Mouse (Mus musculus) layer of hippocampus, adult 2 months (tissue): ENCODE data around the gene Ifngr1. TPM values are rescaled to one million over a fixed set of nuclear protein-coding genes. Genes with fewer than 3 reads are reported as not detected.

ENCODE experiments used
- DNase-seq, 2 experiments: peaks; one replicate each; pipeline ENCODE4 v3.0.0; 2022; ENCODE audit warnings: low spot score in 2 of 2
- H3K27ac ChIP-seq: fragments of 200-600 bp; 2 replicates; pipeline ENCODE4 v1.8.1; 2022
- H3K4me3 ChIP-seq: fragments of 200-600 bp; 2 replicates; pipeline ENCODE4 v1.8.1; 2022; ENCODE audit warnings: mild to moderate bottlenecking
- CTCF ChIP-seq: fragments of 200-600 bp; conservative IDR thresholded peaks from 2 replicates; pipeline ENCODE4 v1.8.1; 2022; ENCODE audit warnings: antibody characterized with exemption, mild to moderate bottlenecking, moderate library complexity
- long read RNA-seq, 2 experiments: library from polyadenylated mRNA; stranded (forward); transcript quantifications; one replicate each; pipeline ENCODE4 v2.0.0; 2021; ENCODE audit warnings: borderline mapping rate in 2 of 2
- total RNA-seq, 2 experiments: library from RNA; stranded (reverse); gene quantifications; 2 replicates each; pipeline ENCODE4 v1.2.3; 2021

Gene Ifngr1
- total RNA-seq, result 10 to 100 TPM; 17.9 to 21.6 TPM
- long read RNA-seq, experiment 1, transcript Ifngr1-201 (7 exons, 2,112 nt), result major isoform, 21 of 23 reads
- long read RNA-seq, experiment 1, partial matches to known transcripts, result 0 of 23 reads
- long read RNA-seq, experiment 1, other reads (novel, unspliced or antisense), result 1 of 23 reads
- long read RNA-seq, experiment 2, transcript Ifngr1-201 (7 exons, 2,112 nt), result major isoform, 30 of 32 reads
- long read RNA-seq, experiment 2, partial matches to known transcripts, result 1 of 32 reads
- long read RNA-seq, experiment 2, other reads (novel, unspliced or antisense), result 0 of 32 reads

DNA sequence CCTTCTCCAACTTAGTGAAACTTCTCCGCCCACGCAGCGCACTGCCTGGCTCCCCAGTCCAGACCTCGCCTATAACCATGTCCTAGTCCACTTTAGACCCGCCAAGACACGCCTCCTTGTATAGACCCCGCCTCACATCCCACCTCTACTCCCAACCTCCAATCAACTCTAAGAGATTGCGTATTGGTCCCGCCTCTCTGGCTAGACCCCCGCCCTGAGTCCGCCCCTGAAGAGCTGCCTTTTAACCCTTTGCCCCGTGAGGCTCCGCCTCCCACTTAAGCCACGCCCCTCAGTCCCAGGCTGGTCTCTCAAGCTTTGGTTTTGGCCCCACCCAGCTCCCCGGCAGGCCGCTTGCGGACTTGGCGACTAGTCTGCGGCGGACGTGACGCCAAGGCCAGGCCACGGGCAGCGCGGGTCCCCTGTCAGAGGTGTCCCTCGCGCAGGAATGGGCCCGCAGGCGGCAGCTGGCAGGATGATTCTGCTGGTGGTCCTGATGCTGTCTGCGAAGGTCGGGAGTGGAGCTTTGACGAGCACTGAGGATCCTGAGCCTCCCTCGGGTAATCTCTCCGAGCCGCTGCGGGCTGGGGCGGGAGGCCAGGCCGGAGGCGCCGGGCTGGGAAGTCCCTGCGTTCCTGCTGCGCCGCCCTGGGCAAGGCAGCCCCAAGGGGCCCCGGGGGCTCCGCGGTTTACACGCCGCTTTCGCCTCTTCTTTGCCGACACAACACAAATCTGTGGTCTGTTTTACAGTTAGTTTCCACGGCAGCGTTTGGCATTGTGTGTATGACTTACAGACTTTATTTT, at the start of gene Ifngr1:
Gene Ifngr1, plus strand, starts transcription at position 309 of the 801 bp plus-strand sequence.
- DNase-seq, result peak; percentile 92 to 96
- Histone ChIP-seq H3K27ac (peak within 1 kb of the TSS; percentile 82), H3K4me3 (peak within 1 kb of the TSS; percentile 91)
- 0 out of 2 replicates have a peak, but pooled peaks have one; percentile 4 for TF ChIP-seq CTCF

DNA sequence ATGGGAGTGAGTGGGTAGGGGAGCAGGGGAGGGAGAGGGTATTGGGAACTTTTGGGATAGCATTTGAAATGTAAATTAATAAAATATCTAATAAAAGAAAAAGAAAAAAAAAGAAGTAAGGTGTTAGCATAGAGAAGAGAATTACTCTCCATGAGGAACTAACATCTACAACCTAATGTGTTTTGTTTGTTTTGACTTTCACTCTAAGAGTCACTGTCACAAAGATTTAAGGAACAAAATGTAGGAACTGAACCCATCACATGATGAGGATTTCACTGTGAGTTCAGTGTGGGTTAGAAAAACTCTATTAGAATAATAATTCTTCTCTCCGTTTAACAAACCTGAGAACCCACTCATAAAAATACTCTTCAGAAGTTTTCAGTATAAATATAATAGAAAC, 44.9 kb upstream of the Ifngr1 start:
- DNase-seq, result no peak
- no peak for TF ChIP-seq CTCF
- H3K4me3 ChIP-seq, result no peak overlapping the region
- H3K27ac ChIP-seq, result no peak overlapping the region

DNA sequence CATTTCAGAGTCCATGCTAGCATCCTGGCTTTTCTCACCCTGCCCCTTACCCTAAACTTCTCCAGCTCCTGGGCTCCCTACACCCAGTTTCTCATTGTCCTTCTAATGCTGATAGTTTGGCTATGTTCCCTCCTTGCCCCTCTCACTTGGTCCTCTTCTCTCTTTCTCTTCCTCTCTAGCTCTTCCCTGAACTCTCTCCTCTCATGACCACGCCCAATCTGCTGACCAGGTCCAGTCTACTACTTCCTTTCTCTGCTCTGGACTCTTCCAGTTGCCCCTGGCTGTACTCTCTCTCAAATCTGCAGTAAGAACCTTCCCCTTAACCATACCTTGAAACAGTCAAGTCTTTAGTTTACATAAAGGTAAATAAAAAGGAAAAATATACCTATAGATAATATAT, 43.7 kb upstream of the Ifngr1 start:
- DNase-seq, result no peak
- TF ChIP-seq CTCF, result no peak
- no peak overlapping the region; the same call in 1 of the 2 replicates for H3K27ac ChIP-seq

DNA sequence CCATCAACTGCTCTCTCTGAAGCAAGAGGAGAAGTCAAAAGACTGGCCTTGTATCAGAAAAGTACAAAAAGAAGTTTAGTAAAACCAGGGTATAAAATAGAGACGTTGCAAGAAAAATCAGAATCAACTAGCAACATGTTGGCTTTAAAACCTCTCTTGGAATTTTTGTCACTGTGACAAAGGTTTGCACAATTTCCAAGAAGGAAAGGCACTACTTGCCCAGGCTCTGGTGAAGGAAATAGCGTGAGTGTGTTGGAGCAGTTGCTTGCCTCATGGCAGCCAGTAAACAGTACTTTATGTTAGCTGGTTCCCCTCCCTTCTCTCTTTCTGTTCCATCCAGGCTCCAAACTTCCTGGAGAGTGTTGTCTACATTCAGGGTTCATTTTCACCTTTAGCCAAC, 43.3 kb upstream of the Ifngr1 start:
- TF ChIP-seq CTCF, result no peak

More for the DNA sequence above, 43.7 kb upstream of the Ifngr1 start:
- no peak overlapping the region for H3K4me3 ChIP-seq

DNA sequence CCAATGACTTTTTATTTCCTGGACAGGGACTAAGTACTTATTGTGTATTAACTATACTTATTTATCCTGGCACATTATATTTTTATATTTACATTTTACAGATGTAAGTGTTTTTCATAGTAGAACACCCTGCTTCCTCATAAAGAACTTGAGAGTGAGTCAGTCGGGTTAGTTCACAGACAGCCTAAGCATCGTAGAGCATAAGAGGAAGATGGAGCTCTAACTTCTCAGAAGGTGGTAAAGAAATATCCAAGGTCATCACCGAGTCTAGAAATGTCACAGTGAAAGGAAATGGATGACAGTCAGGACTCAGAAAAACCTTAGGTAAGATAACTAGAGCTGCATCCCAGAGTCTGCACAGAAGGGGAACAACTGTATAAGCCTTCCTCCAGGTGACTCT, 40.2 kb upstream of the Ifngr1 start:
- Histone ChIP-seq H3K27ac (no peak overlapping the region), H3K4me3 (no peak overlapping the region)
- no peak for DNase-seq
- TF ChIP-seq CTCF, result no peak

More for the DNA sequence above, 43.3 kb upstream of the Ifngr1 start:
- H3K4me3 ChIP-seq, result no peak overlapping the region
- DNase-seq, result no peak
- H3K27ac ChIP-seq, result no peak overlapping the region

DNA sequence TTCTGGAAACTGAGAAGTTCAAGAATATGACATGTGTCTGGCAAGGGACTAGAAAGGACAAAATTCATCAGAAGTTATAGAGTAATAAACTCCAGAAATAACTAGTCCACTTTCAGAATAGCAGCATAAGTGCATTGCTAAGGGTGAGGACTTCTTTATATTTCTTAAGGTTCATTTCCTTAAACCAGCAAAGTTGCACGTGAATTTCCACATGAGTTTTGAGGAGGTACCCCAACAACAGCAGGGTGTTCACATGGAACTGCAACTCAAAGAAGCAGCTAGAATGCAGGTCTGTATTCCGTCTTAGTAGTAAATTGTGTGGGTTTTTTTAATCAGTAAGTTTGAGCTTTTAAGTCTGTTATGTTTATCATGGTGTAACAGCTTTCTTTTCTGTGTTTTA, 37.9 kb upstream of the Ifngr1 start:
- no peak for DNase-seq
- H3K27ac ChIP-seq, result no peak overlapping the region
- TF ChIP-seq CTCF, result no peak
- no peak overlapping the region for H3K4me3 ChIP-seq

DNA sequence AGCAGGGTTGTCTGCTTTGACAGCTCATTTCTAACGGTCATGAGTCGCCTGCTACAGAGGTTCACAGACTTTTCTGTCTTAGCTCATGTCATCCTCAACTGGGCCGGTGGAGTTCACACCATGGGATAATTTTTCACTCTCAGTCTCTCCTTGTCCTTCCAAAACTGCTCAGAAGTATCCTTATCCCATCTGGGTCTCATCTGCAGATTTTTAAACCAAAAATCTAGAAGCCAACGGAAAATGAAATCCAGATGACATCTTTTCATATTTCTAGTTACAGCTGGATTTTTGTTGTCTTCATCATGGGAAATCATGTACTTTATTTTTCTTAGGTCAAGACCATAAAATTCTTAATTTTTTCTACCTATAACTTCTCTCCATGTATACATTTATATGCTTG, 34.1 kb upstream of the Ifngr1 start:
- DNase-seq, result no peak
- no peak overlapping the region for H3K27ac ChIP-seq
- no peak overlapping the region for H3K4me3 ChIP-seq
- no peak for TF ChIP-seq CTCF

DNA sequence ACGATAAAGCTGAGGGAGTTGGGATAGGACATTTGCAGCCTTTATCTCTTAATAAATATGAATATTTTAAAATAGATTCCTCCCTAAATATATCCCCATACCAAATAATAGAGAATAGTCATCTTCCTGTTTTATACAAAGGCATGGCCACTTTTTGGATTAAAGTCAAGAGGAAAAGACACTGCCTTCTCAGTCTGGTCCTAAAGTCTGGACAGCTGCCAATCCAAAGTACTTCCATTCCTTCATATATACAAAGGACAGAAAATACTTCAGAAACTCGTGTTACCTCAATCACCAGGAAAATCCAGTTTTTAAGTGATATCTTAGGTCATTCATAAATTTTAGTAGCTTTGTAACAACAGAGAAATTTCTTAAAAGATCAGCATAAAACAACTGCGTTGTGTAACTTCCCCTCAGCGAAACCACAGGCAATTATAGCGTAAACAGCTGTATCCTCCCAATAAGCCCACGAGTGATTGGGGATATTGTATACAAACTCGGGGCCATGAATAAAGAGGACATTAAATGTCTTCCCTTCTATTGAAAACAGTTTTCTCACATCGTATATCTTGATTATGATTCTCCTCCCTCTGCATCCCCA, 32.1 kb upstream of the Ifngr1 start:
- Histone ChIP-seq H3K27ac (no peak overlapping the region), H3K4me3 (no peak overlapping the region)
- TF ChIP-seq CTCF, result no peak
- no peak for DNase-seq

DNA sequence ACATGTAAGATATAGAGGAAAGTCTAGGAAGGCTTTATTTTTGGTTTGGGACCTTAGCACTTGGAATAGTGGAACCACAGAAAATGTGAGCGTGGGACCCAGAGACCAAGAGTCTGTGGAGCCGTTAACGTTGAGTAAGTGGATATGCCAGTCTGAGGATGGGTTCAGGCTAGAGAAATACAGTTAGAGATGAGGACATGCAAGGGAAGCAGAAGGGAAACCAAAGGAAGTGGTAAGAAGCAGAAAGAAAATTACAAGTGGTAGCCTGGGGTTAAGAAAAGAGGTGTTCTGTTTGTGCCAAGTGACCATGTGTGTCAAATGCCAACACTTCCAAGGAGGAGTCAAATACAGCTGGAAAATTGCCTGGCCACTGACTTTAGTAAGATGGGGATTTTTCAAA, 29.2 kb upstream of the Ifngr1 start:
- no peak overlapping the region for H3K27ac ChIP-seq
- H3K4me3 ChIP-seq, result no peak overlapping the region
- no peak for DNase-seq
- TF ChIP-seq CTCF, result no peak

DNA sequence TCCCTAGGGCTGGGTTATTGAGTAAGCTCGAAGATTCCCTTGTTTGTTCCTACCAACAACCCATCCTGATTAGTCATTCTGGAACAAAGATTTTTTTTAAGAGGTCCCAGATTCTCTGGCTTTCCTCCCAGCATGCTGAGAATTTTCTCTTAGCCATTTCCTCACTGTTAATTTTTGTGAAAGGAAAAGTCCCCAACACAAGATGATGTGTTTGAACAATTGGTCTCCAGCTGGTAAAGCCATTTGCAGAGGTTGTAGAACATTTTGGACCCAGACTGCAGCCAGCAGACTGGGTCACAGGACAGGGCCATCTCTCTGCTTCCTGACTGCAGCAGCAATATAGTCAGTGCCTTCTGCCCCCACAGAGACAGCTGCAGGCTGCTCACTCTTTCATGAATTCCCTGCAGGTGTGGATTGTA, 28.3 kb upstream of the Ifngr1 start:
- DNase-seq, result no peak
- no peak for TF ChIP-seq CTCF
- no peak overlapping the region for H3K27ac ChIP-seq
- no peak overlapping the region for H3K4me3 ChIP-seq

DNA sequence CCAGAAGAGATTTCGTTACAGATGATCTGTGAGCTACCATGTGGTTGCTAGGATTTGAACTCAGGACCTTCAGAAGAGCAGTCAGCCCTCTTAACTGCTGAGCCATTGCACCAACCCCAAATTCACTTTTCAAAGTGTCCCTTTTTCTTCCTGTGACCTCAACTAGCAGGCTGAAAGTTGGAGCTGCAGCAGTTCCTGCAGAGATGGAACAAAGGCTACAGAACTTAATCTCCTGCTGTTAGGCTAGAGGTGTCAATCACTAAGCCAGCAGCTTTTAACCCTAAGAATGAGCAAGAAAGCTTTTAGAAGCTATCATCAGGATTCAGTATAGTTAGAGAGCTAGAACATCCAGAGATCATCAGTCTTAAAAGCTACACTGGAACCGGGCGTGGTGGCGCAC, 24.3 kb upstream of the Ifngr1 start:
- no peak overlapping the region for H3K27ac ChIP-seq
- TF ChIP-seq CTCF, result no peak
- H3K4me3 ChIP-seq, result no peak overlapping the region
- no peak for DNase-seq

DNA sequence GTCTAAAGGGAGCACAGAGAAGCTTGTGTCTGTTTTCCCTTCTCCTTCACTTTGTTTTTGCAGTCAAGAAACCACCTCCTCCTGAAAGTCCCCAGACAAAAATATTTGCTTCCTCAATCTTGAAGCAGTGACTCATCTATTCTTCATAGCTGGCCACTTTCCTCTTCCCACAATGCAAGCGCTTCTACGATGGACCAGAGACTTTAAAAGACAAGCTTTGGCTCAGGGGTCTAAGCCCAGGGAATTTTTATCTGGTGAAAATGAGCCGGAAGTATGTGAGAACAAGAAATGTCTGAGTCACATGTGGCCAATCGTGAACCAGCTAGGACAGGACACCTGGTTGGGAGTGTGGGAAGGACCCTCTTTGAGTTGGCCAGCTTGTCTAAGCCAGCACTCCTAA, 21.5 kb upstream of the Ifngr1 start:
- Histone ChIP-seq H3K27ac (0 out of 2 replicates have a peak overlapping the region, but pooled peaks have one; percentile 40), H3K4me3 (no peak overlapping the region)
- DNase-seq, result no peak
- TF ChIP-seq CTCF, result no peak

DNA sequence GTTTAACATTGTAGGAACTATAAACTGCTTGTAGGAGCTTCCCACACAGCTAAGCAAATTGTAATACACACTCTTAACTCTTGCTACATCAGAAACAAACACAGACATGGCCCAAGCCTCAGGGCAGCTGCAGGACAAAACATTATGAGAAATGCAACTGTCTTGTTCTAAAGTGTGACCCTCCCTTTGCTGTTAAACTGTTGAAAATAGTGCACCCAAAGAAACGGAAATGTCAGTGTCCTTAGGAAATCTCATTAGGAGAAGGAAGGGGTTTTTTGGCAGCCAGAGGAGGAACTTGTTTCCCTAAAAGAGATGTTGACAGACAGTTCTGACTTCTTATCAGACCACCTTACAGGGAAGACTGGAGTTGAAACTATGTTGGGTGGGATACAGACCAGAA, 21.0 kb upstream of the Ifngr1 start:
- no peak overlapping the region for H3K4me3 ChIP-seq
- TF ChIP-seq CTCF, result no peak

More for the DNA sequence above, 21.0 kb upstream of the Ifngr1 start:
- no peak for DNase-seq
- 0 out of 2 replicates have a peak overlapping the region, but pooled peaks have one; percentile 40 for H3K27ac ChIP-seq
